Mouse (Mus musculus): ENCODE results near the gene Defb19. TPM values are rescaled to one million over a fixed set of nuclear protein-coding genes. Genes with fewer than 3 reads are reported as not detected.

Gene Defb19
- polyA plus RNA-seq, 1 experiment, result not detected

DNA sequence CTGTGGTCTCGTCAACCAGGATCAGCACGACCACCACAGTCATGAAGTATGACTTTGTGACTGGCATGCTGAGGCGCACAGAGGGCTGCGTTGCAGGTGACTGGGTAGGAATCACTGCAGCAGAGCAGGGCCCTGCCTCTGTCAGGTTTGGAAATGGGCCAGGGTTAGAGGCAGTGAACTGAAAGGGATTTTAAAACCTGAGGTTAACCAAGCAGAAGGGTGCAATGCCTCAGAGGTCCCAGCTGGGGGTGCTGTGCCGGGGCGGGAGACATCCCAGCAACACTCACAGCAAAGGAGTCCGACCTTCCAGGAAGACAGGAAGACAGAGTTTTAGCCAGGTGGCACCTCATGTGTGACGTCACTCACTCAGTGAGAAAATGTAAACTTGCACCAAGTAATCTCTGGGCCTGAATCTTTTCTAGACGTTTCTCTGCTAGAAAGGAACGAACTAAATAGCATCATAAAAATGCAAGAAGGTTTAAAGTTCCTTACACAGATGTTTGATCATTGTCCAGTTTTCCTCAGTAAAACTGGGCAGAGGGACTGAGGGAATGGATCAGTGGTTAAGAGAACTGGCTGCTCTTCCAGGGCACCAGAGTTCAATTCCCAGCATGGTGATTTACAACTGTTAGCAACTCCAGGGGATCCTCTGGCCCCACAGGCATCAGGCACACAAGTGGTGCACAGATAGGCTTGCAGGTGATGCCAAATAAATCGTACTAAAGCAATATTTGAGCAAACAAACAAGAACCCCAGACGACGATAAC lies 40.0 kb downstream of the Defb19 start, which contains the start of gene Defb29:
Gene Defb29 (minus strand): TSS at position 155 of the 767 bp plus-strand sequence.
- Histone ChIP-seq H3K4me3 (replicated peaks) (no peak within 1 kb of the TSS), H3K4me1 (ENCODE audit: control insufficient read depth) (no peaks in the 10 kb centered on the region), H3K27me3 (ENCODE audit: control insufficient read depth) (no peaks in the 10 kb centered on the region), H3K36me3 (ENCODE audit: control insufficient read depth) (no peaks in the 10 kb centered on the region), H3K9me3 (ENCODE audit: control insufficient read depth, low read length) (peaks cover 3% of the 10 kb centered on the region; the same call in 1 of the 2 replicates)
- no peak for TF ChIP-seq GATA1 (IDR thresholded peaks at IDR 0.05; ENCODE audit: low read length)
- no peak for TF ChIP-seq TAL1 (IDR thresholded peaks at IDR 0.05; ENCODE audit: low read length)

Other genes with a start within 250 kb of the Defb19 start
- gene Rbck1, start 247.7 kb downstream of the Defb19 start, polyA plus RNA-seq (2012), result 16.2 and 20.4 TPM in 2 replicates
- 1.3 TPM in 2 replicates for gene Trib3, start 236.3 kb downstream of the Defb19 start, polyA plus RNA-seq (2012)
- gene Nrsn2, start 203.7 kb downstream of the Defb19 start, polyA plus RNA-seq (2012), result not detected in 2 replicates
- 1.4 and 2.3 TPM in 2 replicates for gene Sox12, start 182.2 kb downstream of the Defb19 start, polyA plus RNA-seq (2012)
- 0.90 and 1.0 TPM in 2 replicates for gene Zcchc3, start 165.3 kb downstream of the Defb19 start, polyA plus RNA-seq (2012)
- not detected in 2 replicates for gene 6820408C15Rik, start 164.7 kb downstream of the Defb19 start, polyA plus RNA-seq (2012)
- gene Defb23, start 115.7 kb downstream of the Defb19 start, polyA plus RNA-seq (2012), result not detected in 2 replicates
- gene Defb20, start 103.2 kb downstream of the Defb19 start, polyA plus RNA-seq (2012), result not detected in 2 replicates
- gene Defb22, start 90.2 kb downstream of the Defb19 start, polyA plus RNA-seq (2012), result not detected in 2 replicates
- 0.21 TPM in 1 of 2 replicates, not detected in the other for gene Defb26, start 68.6 kb downstream of the Defb19 start, polyA plus RNA-seq (2012)
- not detected in 2 replicates for gene Defb28, start 62.1 kb downstream of the Defb19 start, polyA plus RNA-seq (2012)
- not detected in 2 replicates for gene Defb29, start 40.2 kb downstream of the Defb19 start, polyA plus RNA-seq (2012)
- gene Gm17416, start 11.0 kb downstream of the Defb19 start, polyA plus RNA-seq (2012), result not detected in 2 replicates
- not detected in 2 replicates for gene Defb21, start 7.6 kb downstream of the Defb19 start, polyA plus RNA-seq (2012)
- not detected in 2 replicates for gene Defb45, start 19.1 kb upstream of the Defb19 start, polyA plus RNA-seq (2012)
- gene Defb36, start 24.0 kb upstream of the Defb19 start, polyA plus RNA-seq (2012), result not detected in 2 replicates
- not detected in 2 replicates for gene Defb25, start 42.7 kb upstream of the Defb19 start, polyA plus RNA-seq (2012)
- gene Rem1, start 46.6 kb upstream of the Defb19 start, polyA plus RNA-seq (2012), result not detected in 2 replicates
- gene H13, start 89.1 kb upstream of the Defb19 start, polyA plus RNA-seq (2012), result 2.1 and 2.4 TPM in 2 replicates
- gene Mcts2, start 106.7 kb upstream of the Defb19 start, polyA plus RNA-seq (2012), result 0.19 and 0.30 TPM in 2 replicates
- 0.75 and 1.2 TPM in 2 replicates for gene Id1, start 155.9 kb upstream of the Defb19 start, polyA plus RNA-seq (2012)
- not detected in 2 replicates for gene Cox4i2, start 173.9 kb upstream of the Defb19 start, polyA plus RNA-seq (2012)